Mouse (Mus musculus): ENCODE measurements around the gene Ctrl. TPM values are rescaled to one million over a fixed set of nuclear protein-coding genes. Genes with fewer than 3 reads are reported as not detected.

Gene Ctrl
- polyA plus RNA-seq, 2 experiments = 0.27 to 1.0 TPM

- H3K4me3 ChIP-seq (ENCODE audit: insufficient read depth in 1 of 2, low read depth in 2 of 2, low read length in 2 of 2) = peak overlapping the region; percentile 80 to 84
- no peak for TF ChIP-seq EP300 (IDR thresholded peaks at IDR 0.05; ENCODE audit: low read depth)
- TF ChIP-seq CTCF (IDR thresholded peaks at IDR 0.05; ENCODE audit: low read depth) = no peak
- peaks cover 16 to 26% of the 10 kb centered on the region in 2 experiments for H3K4me1 ChIP-seq (replicated peaks; ENCODE audit: control insufficient read depth in 2 of 2, insufficient read depth in 2 of 2, low read length in 1 of 2)
- DNase-seq (ENCODE audit: low read depth in 3 of 3, low spot score in 3 of 3) = no peak
- WGBS (ENCODE audit: insufficient replicate concordance) = 16% methylated on average over 7 of the region's 7 CpGs
- H3K27me3 ChIP-seq (ENCODE audit: control insufficient read depth, insufficient read depth, low read length) = no peaks in the 10 kb centered on the region
- H3K9ac ChIP-seq (replicated peaks) = 0 out of 2 replicates have a peak overlapping the region, but pooled peaks have one; percentile 9
- H3K27ac ChIP-seq = peak overlapping the region; percentile 25
- no peaks in the 10 kb centered on the region for H3K36me3 ChIP-seq (replicated peaks; ENCODE audit: control insufficient read depth, insufficient read depth, low read depth)
- peak overlapping the region; percentile 92 for H3K4me2 ChIP-seq (ENCODE audit: low read depth)
- no peaks in the 10 kb centered on the region for H3K9me3 ChIP-seq (ENCODE audit: control insufficient read depth, low read length)
- ATAC-seq (ENCODE audit: insufficient read depth) = no peak
These were observed 2.4 kb upstream of the Ctrl start for GRCm38 (mm10) chr8:105935863-105936603.

GRCm38 (mm10) chr8:105935105-105935504 lies 1.4 kb upstream of the Ctrl start:
- no peak for ATAC-seq (ENCODE audit: insufficient read depth)
- Histone ChIP-seq H3K4me2 (ENCODE audit: low read depth) (peak overlapping the region; percentile 92), H3K9me3 (ENCODE audit: control insufficient read depth, low read length) (no peaks in the 10 kb centered on the region), H3K4me3 (ENCODE audit: insufficient read depth in 1 of 2, low read depth in 2 of 2, low read length in 2 of 2) (no peak overlapping the region), H3K9ac (replicated peaks) (no peak overlapping the region), H3K4me1 (replicated peaks; ENCODE audit: control insufficient read depth in 2 of 2, insufficient read depth in 2 of 2, low read length in 1 of 2) (peaks cover 16 to 26% of the 10 kb centered on the region in 2 experiments), H3K36me3 (replicated peaks; ENCODE audit: control insufficient read depth, insufficient read depth, low read depth) (no peaks in the 10 kb centered on the region), H3K27me3 (ENCODE audit: control insufficient read depth, insufficient read depth, low read length) (no peaks in the 10 kb centered on the region), H3K27ac (peak overlapping the region; percentile 25)
- no peak for DNase-seq (ENCODE audit: low read depth in 3 of 3, low spot score in 3 of 3)
- WGBS (ENCODE audit: insufficient replicate concordance) = 12% methylated on average over 6 of the region's 6 CpGs
- TF ChIP-seq EP300 (IDR thresholded peaks at IDR 0.05; ENCODE audit: low read depth) = 0 out of 2 replicates have a peak, but pooled peaks have one; percentile 10
- no peak for TF ChIP-seq CTCF (IDR thresholded peaks at IDR 0.05; ENCODE audit: low read depth)

- no peak overlapping the region for H3K4me3 ChIP-seq (ENCODE audit: insufficient read depth in 1 of 2, low read depth in 2 of 2, low read length in 2 of 2)
- 83% methylated on average over 11 of the region's 11 CpGs for WGBS (ENCODE audit: insufficient replicate concordance)
- no peak overlapping the region for H3K4me2 ChIP-seq (ENCODE audit: low read depth)
- ATAC-seq (ENCODE audit: insufficient read depth) (no peak), DNase-seq (ENCODE audit: low read depth in 3 of 3, low spot score in 3 of 3) (no peak)
- TF ChIP-seq CTCF (IDR thresholded peaks at IDR 0.05; ENCODE audit: low read depth) = no peak
- TF ChIP-seq EP300 (IDR thresholded peaks at IDR 0.05; ENCODE audit: low read depth) = no peak
- H3K36me3 ChIP-seq (replicated peaks; ENCODE audit: control insufficient read depth, insufficient read depth, low read depth) = no peaks in the 10 kb centered on the region
- no peak overlapping the region for H3K9ac ChIP-seq (replicated peaks)
- peaks cover 14 to 19% of the 10 kb centered on the region in 2 experiments for H3K4me1 ChIP-seq (replicated peaks; ENCODE audit: control insufficient read depth in 2 of 2, insufficient read depth in 2 of 2, low read length in 1 of 2)
- no peaks in the 10 kb centered on the region for H3K9me3 ChIP-seq (ENCODE audit: control insufficient read depth, low read length)
- no peaks in the 10 kb centered on the region for H3K27me3 ChIP-seq (ENCODE audit: control insufficient read depth, insufficient read depth, low read length)
- no peak overlapping the region for H3K27ac ChIP-seq
These were observed 1.1 kb downstream of the Ctrl start for GRCm38 (mm10) chr8:105932525-105932924.

GRCm38 (mm10) chr8:105931271-105931670 lies 2.4 kb downstream of the Ctrl start:
- H3K9me3 ChIP-seq (ENCODE audit: control insufficient read depth, low read length) = no peaks in the 10 kb centered on the region
- peaks cover 10 to 14% of the 10 kb centered on the region in 2 experiments for H3K4me1 ChIP-seq (replicated peaks; ENCODE audit: control insufficient read depth in 2 of 2, insufficient read depth in 2 of 2, low read length in 1 of 2)
- H3K36me3 ChIP-seq (replicated peaks; ENCODE audit: control insufficient read depth, insufficient read depth, low read depth) = no peaks in the 10 kb centered on the region
- TF ChIP-seq EP300 (IDR thresholded peaks at IDR 0.05; ENCODE audit: low read depth) (no peak), CTCF (IDR thresholded peaks at IDR 0.05; ENCODE audit: low read depth) (no peak)
- no peak overlapping the region for H3K4me2 ChIP-seq (ENCODE audit: low read depth)
- WGBS (ENCODE audit: insufficient replicate concordance) = 81% methylated on average over 3 of the region's 3 CpGs
- no peak for ATAC-seq (ENCODE audit: insufficient read depth)
- DNase-seq (ENCODE audit: low read depth in 3 of 3, low spot score in 3 of 3) = no peak
- H3K9ac ChIP-seq (replicated peaks) = no peak overlapping the region
- H3K27me3 ChIP-seq (ENCODE audit: control insufficient read depth, insufficient read depth, low read length) = no peaks in the 10 kb centered on the region
- no peak overlapping the region for H3K4me3 ChIP-seq (ENCODE audit: insufficient read depth in 1 of 2, low read depth in 2 of 2, low read length in 2 of 2)
- H3K27ac ChIP-seq = no peak overlapping the region

- Histone ChIP-seq H3K27ac (no peak overlapping the region), H3K36me3 (replicated peaks; ENCODE audit: control insufficient read depth, insufficient read depth, low read depth) (no peaks in the 10 kb centered on the region), H3K9ac (replicated peaks) (no peak overlapping the region), H3K9me3 (ENCODE audit: control insufficient read depth, low read length) (no peaks in the 10 kb centered on the region), H3K4me2 (ENCODE audit: low read depth) (no peak overlapping the region), H3K27me3 (ENCODE audit: control insufficient read depth, insufficient read depth, low read length) (no peaks in the 10 kb centered on the region), H3K4me3 (ENCODE audit: insufficient read depth in 1 of 2, low read depth in 2 of 2, low read length in 2 of 2) (no peak overlapping the region), H3K4me1 (replicated peaks; ENCODE audit: control insufficient read depth in 2 of 2, insufficient read depth in 2 of 2, low read length in 1 of 2) (peaks cover 7% of the 10 kb centered on the region in 2 experiments; a peak in 3 of 4 replicates)
- WGBS (ENCODE audit: insufficient replicate concordance) = 17% methylated on average over 8 of the region's 8 CpGs
- peak; percentile 27; the same call in 1 of the 2 replicates for ATAC-seq (ENCODE audit: insufficient read depth)
- TF ChIP-seq EP300 (IDR thresholded peaks at IDR 0.05; ENCODE audit: low read depth) = no peak
- TF ChIP-seq CTCF (IDR thresholded peaks at IDR 0.05; ENCODE audit: low read depth) = peak; percentile 98
- DNase-seq (ENCODE audit: low read depth in 3 of 3, low spot score in 3 of 3) = peak in 1 of 3 experiments; percentile 54
These were observed 3.1 kb downstream of the Ctrl start for GRCm38 (mm10) chr8:105930602-105931001.

Data from liver, embryonic 14.5 days (tissue).